Mouse (Mus musculus): Measurements from ENCODE around the gene Smyd3. TPM values are rescaled to one million over a fixed set of nuclear protein-coding genes. Genes with fewer than 3 reads are reported as not detected.
"Not testable (repeated sequence)": the region's sequence is repeated elsewhere in the genome, so short reads cannot be mapped to it uniquely, and the experiment has no call there.

The Smyd3 gene
- polyA plus RNA-seq, 1 experiment from 2014 or later = 28.3 TPM

- H3K4me1 ChIP-seq (ENCODE audit: control insufficient read depth, insufficient read depth, low read depth, low read length) = no peaks in the 10 kb centered on the region
- 86% methylated on average over 13 of the region's 13 CpGs for WGBS
- no peak overlapping the region for H3K4me2 ChIP-seq (ENCODE audit: low read length)
- H3K36me3 ChIP-seq (ENCODE audit: control insufficient read depth, insufficient read depth, low read length) = no peaks in the 10 kb centered on the region
- H3K9ac ChIP-seq (ENCODE audit: low read depth, low read length) = no peak overlapping the region
- no peak overlapping the region for H3K4me3 ChIP-seq (ENCODE audit: low read length)
- H3K27me3 ChIP-seq (replicated peaks; ENCODE audit: control insufficient read depth, insufficient read depth, low read length) = no peaks in the 10 kb centered on the region
- no peak for ATAC-seq
- no peak overlapping the region for H3K27ac ChIP-seq (ENCODE audit: low read depth, low read length)
- H3K9me3 ChIP-seq (ENCODE audit: control insufficient read depth, low read length) = no peaks in the 10 kb centered on the region
These were observed 215.2 kb downstream of the Smyd3 start for GRCm38 (mm10) chr1:179302446-179303230.

GRCm38 (mm10) chr1:179295626-179296025 lies 222.2 kb downstream of the Smyd3 start:
- Histone ChIP-seq H3K4me1 (ENCODE audit: control insufficient read depth, insufficient read depth, low read depth, low read length) (no peaks in the 10 kb centered on the region), H3K4me2 (ENCODE audit: low read length) (no peak overlapping the region), H3K27me3 (replicated peaks; ENCODE audit: control insufficient read depth, insufficient read depth, low read length) (no peaks in the 10 kb centered on the region), H3K4me3 (ENCODE audit: low read length) (no peak overlapping the region), H3K9ac (ENCODE audit: low read depth, low read length) (no peak overlapping the region), H3K36me3 (ENCODE audit: control insufficient read depth, insufficient read depth, low read length) (no peaks in the 10 kb centered on the region), H3K9me3 (ENCODE audit: control insufficient read depth, low read length) (no peaks in the 10 kb centered on the region), H3K27ac (ENCODE audit: low read depth, low read length) (no peak overlapping the region)
- 80% methylated on average over 6 of the region's 6 CpGs for WGBS
- ATAC-seq = no peak

- no peaks in the 10 kb centered on the region for H3K9me3 ChIP-seq (ENCODE audit: control insufficient read depth, low read length)
- H3K4me2 ChIP-seq (ENCODE audit: low read length) = no peak overlapping the region
- H3K27ac ChIP-seq (ENCODE audit: low read depth, low read length) = no peak overlapping the region
- no peaks in the 10 kb centered on the region for H3K27me3 ChIP-seq (replicated peaks; ENCODE audit: control insufficient read depth, insufficient read depth, low read length)
- no peak overlapping the region for H3K4me3 ChIP-seq (ENCODE audit: low read length)
- H3K4me1 ChIP-seq (ENCODE audit: control insufficient read depth, insufficient read depth, low read depth, low read length) = no peaks in the 10 kb centered on the region
- H3K9ac ChIP-seq (ENCODE audit: low read depth, low read length) = no peak overlapping the region
- ATAC-seq = no peak
- 71% methylated on average over 8 of the region's 8 CpGs for WGBS
- H3K36me3 ChIP-seq (ENCODE audit: control insufficient read depth, insufficient read depth, low read length) = no peaks in the 10 kb centered on the region
These were observed 224.0 kb downstream of the Smyd3 start for GRCm38 (mm10) chr1:179293772-179294353.

- H3K9ac ChIP-seq (ENCODE audit: low read depth, low read length); H3K9me3 ChIP-seq (ENCODE audit: control insufficient read depth, low read length); H3K27ac ChIP-seq (ENCODE audit: low read depth, low read length); H3K4me3 ChIP-seq (ENCODE audit: low read length); ATAC-seq; H3K4me2 ChIP-seq (ENCODE audit: low read length); H3K4me1 ChIP-seq (ENCODE audit: control insufficient read depth, insufficient read depth, low read depth, low read length); H3K36me3 ChIP-seq (ENCODE audit: control insufficient read depth, insufficient read depth, low read length); H3K27me3 ChIP-seq (replicated peaks; ENCODE audit: control insufficient read depth, insufficient read depth, low read length): not testable (repeated sequence)
- WGBS = 92% methylated on average over 6 of the region's 6 CpGs
These were observed 227.7 kb downstream of the Smyd3 start for GRCm38 (mm10) chr1:179290181-179290580.

- H3K9me3 ChIP-seq (ENCODE audit: control insufficient read depth, low read length) = no peaks in the 10 kb centered on the region
- no peaks in the 10 kb centered on the region for H3K27me3 ChIP-seq (replicated peaks; ENCODE audit: control insufficient read depth, insufficient read depth, low read length)
- no peak overlapping the region for H3K27ac ChIP-seq (ENCODE audit: low read depth, low read length)
- H3K9ac ChIP-seq (ENCODE audit: low read depth, low read length) = no peak overlapping the region
- ATAC-seq = no peak
- no peak overlapping the region for H3K4me3 ChIP-seq (ENCODE audit: low read length)
- H3K36me3 ChIP-seq (ENCODE audit: control insufficient read depth, insufficient read depth, low read length) = no peaks in the 10 kb centered on the region
- H3K4me2 ChIP-seq (ENCODE audit: low read length) = no peak overlapping the region
- H3K4me1 ChIP-seq (ENCODE audit: control insufficient read depth, insufficient read depth, low read depth, low read length) = no peaks in the 10 kb centered on the region
- WGBS = 95% methylated on average over 3 of the region's 3 CpGs
These were observed 228.1 kb downstream of the Smyd3 start for GRCm38 (mm10) chr1:179289744-179290143.

GRCm38 (mm10) chr1:179286748-179287147 lies 231.1 kb downstream of the Smyd3 start:
- no peak for ATAC-seq
- no peaks in the 10 kb centered on the region for H3K27me3 ChIP-seq (replicated peaks; ENCODE audit: control insufficient read depth, insufficient read depth, low read length)
- no peak overlapping the region for H3K9ac ChIP-seq (ENCODE audit: low read depth, low read length)
- no peak overlapping the region for H3K27ac ChIP-seq (ENCODE audit: low read depth, low read length)
- no peak overlapping the region for H3K4me2 ChIP-seq (ENCODE audit: low read length)
- H3K9me3 ChIP-seq (ENCODE audit: control insufficient read depth, low read length) = no peaks in the 10 kb centered on the region
- H3K4me1 ChIP-seq (ENCODE audit: control insufficient read depth, insufficient read depth, low read depth, low read length) = no peaks in the 10 kb centered on the region
- no peaks in the 10 kb centered on the region for H3K36me3 ChIP-seq (ENCODE audit: control insufficient read depth, insufficient read depth, low read length)
- no peak overlapping the region for H3K4me3 ChIP-seq (ENCODE audit: low read length)
- 90% methylated on average over 6 of the region's 6 CpGs for WGBS

GRCm38 (mm10) chr1:179282821-179283220 lies 235.0 kb downstream of the Smyd3 start:
- no peak for ATAC-seq
- Histone ChIP-seq H3K4me1 (ENCODE audit: control insufficient read depth, insufficient read depth, low read depth, low read length) (no peaks in the 10 kb centered on the region), H3K36me3 (ENCODE audit: control insufficient read depth, insufficient read depth, low read length) (no peaks in the 10 kb centered on the region), H3K9ac (ENCODE audit: low read depth, low read length) (no peak overlapping the region), H3K27me3 (replicated peaks; ENCODE audit: control insufficient read depth, insufficient read depth, low read length) (no peaks in the 10 kb centered on the region), H3K4me3 (ENCODE audit: low read length) (no peak overlapping the region), H3K4me2 (ENCODE audit: low read length) (no peak overlapping the region), H3K27ac (ENCODE audit: low read depth, low read length) (no peak overlapping the region), H3K9me3 (ENCODE audit: control insufficient read depth, low read length) (no peaks in the 10 kb centered on the region)
- WGBS = 81% methylated on average over 5 of the region's 5 CpGs

- WGBS = 57% methylated on average over 13 of the region's 13 CpGs
- no peaks in the 10 kb centered on the region for H3K4me1 ChIP-seq (ENCODE audit: control insufficient read depth, insufficient read depth, low read depth, low read length)
- no peaks in the 10 kb centered on the region for H3K27me3 ChIP-seq (replicated peaks; ENCODE audit: control insufficient read depth, insufficient read depth, low read length)
- no peaks in the 10 kb centered on the region for H3K36me3 ChIP-seq (ENCODE audit: control insufficient read depth, insufficient read depth, low read length)
- H3K9ac ChIP-seq (ENCODE audit: low read depth, low read length) = 0 out of 2 replicates have a peak overlapping the region, but pooled peaks have one; percentile 9
- ATAC-seq = peak; percentile 60
- H3K4me3 ChIP-seq (ENCODE audit: low read length) = no peak overlapping the region
- H3K27ac ChIP-seq (ENCODE audit: low read depth, low read length) = no peak overlapping the region
- H3K4me2 ChIP-seq (ENCODE audit: low read length) = no peak overlapping the region
- H3K9me3 ChIP-seq (ENCODE audit: control insufficient read depth, low read length) = no peaks in the 10 kb centered on the region
These were observed 236.3 kb downstream of the Smyd3 start for GRCm38 (mm10) chr1:179281401-179282121.

- ATAC-seq = no peak
- Histone ChIP-seq H3K36me3 (ENCODE audit: control insufficient read depth, insufficient read depth, low read length) (no peaks in the 10 kb centered on the region), H3K27ac (ENCODE audit: low read depth, low read length) (no peak overlapping the region), H3K9ac (ENCODE audit: low read depth, low read length) (no peak overlapping the region), H3K4me2 (ENCODE audit: low read length) (no peak overlapping the region), H3K9me3 (ENCODE audit: control insufficient read depth, low read length) (no peaks in the 10 kb centered on the region), H3K27me3 (replicated peaks; ENCODE audit: control insufficient read depth, insufficient read depth, low read length) (no peaks in the 10 kb centered on the region), H3K4me3 (ENCODE audit: low read length) (no peak overlapping the region), H3K4me1 (ENCODE audit: control insufficient read depth, insufficient read depth, low read depth, low read length) (no peaks in the 10 kb centered on the region)
- 93% methylated on average over 4 of the region's 4 CpGs for WGBS
These were observed 238.7 kb downstream of the Smyd3 start for GRCm38 (mm10) chr1:179279116-179279515.
